Mouse (Mus musculus): ENCODE measurements at regions not wholly inside any gene's neighbourhood (a gene's known extent, or its start where the extent isn't known, plus 50 kb on each side); places are given as distances from the start of the nearest gene placed in this dataset.
A peak's percentile ranks its signal among the peaks of the same experiment; 100 is the strongest.

- DNase-seq (ENCODE audit: low spot score): no peak
Measured at GRCm38 (mm10) chr2:21044007-21044406, 75.3 kb upstream of the Arhgap21 start.

GRCm38 (mm10) chr2:21043302-21043701 lies 74.6 kb upstream of the Arhgap21 start:
- DNase-seq (ENCODE audit: low spot score): no peak

GRCm38 (mm10) chr2:21037607-21038006 lies 68.9 kb upstream of the Arhgap21 start:
- DNase-seq (ENCODE audit: low spot score): no peak

- peak; percentile 7 for DNase-seq (ENCODE audit: low spot score)
Measured at GRCm38 (mm10) chr2:21037181-21037580, 68.5 kb upstream of the Arhgap21 start.

- no peak for DNase-seq (ENCODE audit: low spot score)
Measured at GRCm38 (mm10) chr2:21035884-21036648, 67.4 kb upstream of the Arhgap21 start.

- no peak for DNase-seq (ENCODE audit: low spot score)
Measured at GRCm38 (mm10) chr2:21034651-21035050, 66.0 kb upstream of the Arhgap21 start.

- no peak for DNase-seq (ENCODE audit: low spot score)
Measured at GRCm38 (mm10) chr2:21030650-21031049, 62.0 kb upstream of the Arhgap21 start.

GRCm38 (mm10) chr2:21029391-21030010 lies 60.8 kb upstream of the Arhgap21 start:
- no peak for DNase-seq (ENCODE audit: low spot score)

GRCm38 (mm10) chr2:21028605-21029004 lies 59.9 kb upstream of the Arhgap21 start:
- DNase-seq (ENCODE audit: low spot score): no peak

GRCm38 (mm10) chr2:21018535-21018934 lies 49.9 kb upstream of the Arhgap21 start:
- DNase-seq (ENCODE audit: low spot score): no peak

Data from ovary, postnatal 14 days (tissue).